Mouse (Mus musculus) testis, adult 2 months (tissue): ENCODE data around the gene Dpp4.

Experiments
- CTCF ChIP-seq: fragments of 200-500 bp; IDR thresholded peaks from 2 replicates; pipeline ENCODE4 v1.5.1; 2012; ENCODE audit warnings: low read depth, mild to moderate bottlenecking, inconsistent platforms, low read length, moderate library complexity; ENCODE audit not compliant: control insufficient read depth, insufficient read depth, insufficient replicate concordance
- POLR2A ChIP-seq: fragments of 200-500 bp; IDR thresholded peaks from 2 replicates; pipeline ENCODE4 v1.6.1; 2012; ENCODE audit warnings: low read depth, mild to moderate bottlenecking, inconsistent platforms, low read length, moderate library complexity; ENCODE audit not compliant: control insufficient read depth

- TF ChIP-seq POLR2A = no peak
- TF ChIP-seq CTCF = no peak
Observed at GRCm38 (mm10) chr2:62319489-62319888, 92.5 kb downstream of the Dpp4 start.
